In genomic region chr15:31337192-31337741, GRCm38 (mm10) we compare ENCODE assay signal across 11 mouse cellular contexts. TPM values are rescaled to one million over a fixed set of nuclear protein-coding genes. Genes with fewer than 3 reads are reported as not detected.
A peak's percentile ranks its signal among the peaks of the same experiment; 100 is the strongest.
DNase-seq lines count a peak whose midpoint lies in the region; ATAC-seq and TF ChIP-seq lines count a peak whose summit lies in the region.
"Had no signal": no experiment of that assay in that cellular context is flagged by ENCODE, and none has a peak within 500 bp of the region (broad histone marks: within the 10 kb centered on the region; RNA-seq: fewer than 3 reads in every experiment).

No protein-coding gene starts in this region.

- 0 out of 2 replicates have a peak, but pooled peaks cover 6% of the 10 kb centered on the region for H3K4me1 ChIP-seq in heart, embryonic 12.5 days (replicated peaks)
- no peaks in the 10 kb centered on the region for H3K4me1 ChIP-seq in stomach, postnatal 0 days (replicated peaks; ENCODE audit: control insufficient read depth, insufficient read depth)
- H3K4me1 ChIP-seq: embryonic facial prominence, embryonic 15.5 days had no signal

- H3K36me3 ChIP-seq in heart, embryonic 12.5 days, result no peaks in the 10 kb centered on the region
- H3K36me3 ChIP-seq in stomach, postnatal 0 days (ENCODE audit: control insufficient read depth, insufficient read depth, low read length), result no peaks in the 10 kb centered on the region
- H3K36me3 ChIP-seq: embryonic facial prominence, embryonic 15.5 days; liver, embryonic 13.5 days had no signal

- H3K9ac ChIP-seq in heart, embryonic 12.5 days, result no peak overlapping the region
- H3K9ac ChIP-seq in stomach, postnatal 0 days (ENCODE audit: low read length), result no peak overlapping the region
- H3K9ac ChIP-seq: embryonic facial prominence, embryonic 15.5 days; liver, embryonic 13.5 days had no signal

- no peak for TF ChIP-seq EP300 in stomach, postnatal 0 days (optimal IDR thresholded peaks at IDR 0.05)

- H3K27ac ChIP-seq in heart, embryonic 12.5 days (ENCODE audit: poor library complexity, severe bottlenecking), result no peak overlapping the region
- H3K27ac ChIP-seq in stomach, postnatal 0 days (replicated peaks), result no peak overlapping the region
- H3K27ac ChIP-seq: embryonic facial prominence, embryonic 15.5 days; liver, embryonic 13.5 days had no signal

- no peaks in the 10 kb centered on the region for H3K27me3 ChIP-seq in heart, embryonic 12.5 days (replicated peaks)
- H3K27me3 ChIP-seq in stomach, postnatal 0 days (ENCODE audit: control insufficient read depth, insufficient read depth, low read length), result no peaks in the 10 kb centered on the region
- H3K27me3 ChIP-seq: embryonic facial prominence, embryonic 15.5 days; liver, embryonic 13.5 days had no signal

- DNase-seq in heart, adult 11 months, result peak; percentile 95
- DNase-seq in frontal cortex, postnatal 10 days (ENCODE audit: low spot score in 2 of 2), result peak; percentile 70 to 86
- peak; percentile 82 to 85 for DNase-seq in layer of hippocampus, postnatal 36 days
- peak; percentile 87 for DNase-seq in right cerebral cortex, postnatal 25 days
- no peak for DNase-seq in kidney, postnatal 36 days
- no peak for DNase-seq in stomach, postnatal 0 days (ENCODE audit: low spot score)
- DNase-seq: kidney, adult 8-10 months; liver, embryonic 13.5 days had no signal

- no peak for TF ChIP-seq CTCF in stomach, postnatal 0 days (IDR thresholded peaks at IDR 0.05; ENCODE audit: low read depth)

- 83% methylated on average over 14 of the region's 14 CpGs for WGBS in heart, embryonic 12.5 days
- WGBS in stomach, postnatal 0 days, result 74% methylated on average over 14 of the region's 14 CpGs

- no peak overlapping the region for H3K4me2 ChIP-seq in heart, embryonic 12.5 days
- H3K4me2 ChIP-seq in stomach, postnatal 0 days (replicated peaks; ENCODE audit: low read depth), result no peak overlapping the region
- H3K4me2 ChIP-seq: embryonic facial prominence, embryonic 15.5 days; liver, embryonic 13.5 days had no signal

- no peak for ATAC-seq in heart, embryonic 12.5 days (ENCODE audit: insufficient number of reproducible peaks, low FRiP score)
- ATAC-seq in activated CD4-positive, CD25-positive, alpha-beta regulatory T cell, adult 4 months, result no peak
- ATAC-seq in stomach, postnatal 0 days (ENCODE audit: low FRiP score, low TSS enrichment), result no peak

- H3K9me3 ChIP-seq in heart, embryonic 12.5 days (replicated peaks), result no peaks in the 10 kb centered on the region
- no peaks in the 10 kb centered on the region for H3K9me3 ChIP-seq in stomach, postnatal 0 days (ENCODE audit: control insufficient read depth, low read length)
- H3K9me3 ChIP-seq: embryonic facial prominence, embryonic 15.5 days; liver, embryonic 13.5 days had no signal

- H3K4me3 ChIP-seq in heart, embryonic 12.5 days, result no peak overlapping the region
- H3K4me3 ChIP-seq in stomach, postnatal 0 days (ENCODE audit: low read depth, low read length), result no peak overlapping the region
- H3K4me3 ChIP-seq: embryonic facial prominence, embryonic 15.5 days; liver, embryonic 13.5 days had no signal

RNA-seq across cellular contexts. Expression of gene Ankrd33b, which starts 30.3 kb away (rescaled TPM):
- polyA plus RNA-seq in heart, embryonic 12.5 days (2016; fragmentation: Nextera tagmentation; extraction: Ambion mirVana), result 1.7 and 2.1 TPM in 2 replicates
- total RNA-seq in layer of hippocampus, postnatal 36 days (2021), result 10 to 100 TPM; 53.2 to 54.2 TPM
- polyA plus RNA-seq in activated CD4-positive, CD25-positive, alpha-beta regulatory T cell, adult 4 months (2017; shearing (Covaris generic)), result under 1 TPM in 1 of 2 experiments, not detected in 1; 0.71 TPM
- polyA plus RNA-seq in stomach, postnatal 0 days (2015; fragmentation: Nextera tagmentation; extraction: Ambion mirVana), result 0.27 and 0.41 TPM in 2 replicates

Comparison
In these comparisons a context has a peak if more than half of its experiments do, and no peak if none do; other contexts are left out.
1. DNase-seq: peak in heart, adult 11 months (single experiment), frontal cortex, postnatal 10 days (2 of 2), layer of hippocampus, postnatal 36 days (2 of 2) and right cerebral cortex, postnatal 25 days (single experiment); none in kidney, postnatal 36 days (0 of 2) and stomach, postnatal 0 days (single experiment).